Mouse (Mus musculus) small intestine, adult 2 months (tissue): ENCODE measurements at regions not wholly inside any gene's neighbourhood (a gene's known extent, or its start where the extent isn't known, plus 50 kb on each side); places are given as distances from the start of the nearest gene placed in this dataset.

Experiments
- CTCF ChIP-seq: fragments of 200-500 bp; IDR thresholded peaks from 2 replicates; pipeline ENCODE4 v1.5.1; 2012; ENCODE audit warnings: low read depth, mild to moderate bottlenecking, control low read depth, inconsistent platforms, low read length, moderate library complexity, mixed read lengths; ENCODE audit not compliant: insufficient replicate concordance, insufficient read length; ENCODE audit errors: extremely low read depth
- POLR2A ChIP-seq: fragments of 200-500 bp; IDR thresholded peaks from 2 replicates; pipeline ENCODE4 v1.6.1; 2012; ENCODE audit warnings: low read depth, mild to moderate bottlenecking, control low read depth, inconsistent platforms, low read length, moderate library complexity

- no peak for TF ChIP-seq CTCF
- TF ChIP-seq POLR2A = no peak
Observed at GRCm38 (mm10) chr4:124276741-124277455, 333.7 kb downstream of the 3100002H09Rik start.
